Mouse (Mus musculus) T-helper 2 cell (primary cell): ENCODE results near the gene Tbc1d22b.

Experiments
- in situ Hi-C: fragments of 300-600 bp; cut with MboI, MseI; formaldehyde crosslinking; loops from one replicate; pipeline ENCODE4 v1.15.1; 2025; ENCODE audit warnings: high pct_unique_total_duplicates

The Tbc1d22b gene

GRCm38 (mm10) chr17:29549543-29550428 is at the start of gene Tbc1d22b, which contains the start of gene Gm17657:
TSS of gene Tbc1d22b (plus strand) at chr17:29549785.
TSS of gene Gm17657 (minus strand) at chr17:29549638.
- in situ Hi-C loops: no loop called here

DNA sequence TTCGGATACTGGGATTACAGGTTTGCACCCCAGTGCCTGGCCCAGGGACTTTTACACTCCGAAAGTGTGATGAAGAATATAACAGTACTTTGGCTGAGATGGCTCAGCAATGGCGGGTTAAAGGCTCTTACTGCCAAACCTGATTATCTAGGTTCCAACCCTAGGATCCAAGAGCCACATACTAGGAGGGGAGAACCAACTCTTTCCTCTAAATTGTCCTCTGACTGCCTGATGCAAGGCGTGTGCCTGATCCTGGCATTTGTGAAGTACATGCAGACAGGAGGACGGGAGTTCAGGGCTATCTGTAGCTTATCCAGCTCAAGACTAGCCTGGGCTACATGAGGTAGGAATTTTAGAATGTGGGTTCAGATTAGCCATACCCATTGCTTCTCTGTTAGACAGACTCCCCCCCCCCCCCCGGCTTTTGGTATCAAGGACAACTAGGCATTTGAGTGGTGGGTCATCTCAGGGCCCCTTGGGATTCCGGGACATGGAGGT is 49.3 kb upstream of the Tbc1d22b start:
- in situ Hi-C loops: no loop called here

DNA sequence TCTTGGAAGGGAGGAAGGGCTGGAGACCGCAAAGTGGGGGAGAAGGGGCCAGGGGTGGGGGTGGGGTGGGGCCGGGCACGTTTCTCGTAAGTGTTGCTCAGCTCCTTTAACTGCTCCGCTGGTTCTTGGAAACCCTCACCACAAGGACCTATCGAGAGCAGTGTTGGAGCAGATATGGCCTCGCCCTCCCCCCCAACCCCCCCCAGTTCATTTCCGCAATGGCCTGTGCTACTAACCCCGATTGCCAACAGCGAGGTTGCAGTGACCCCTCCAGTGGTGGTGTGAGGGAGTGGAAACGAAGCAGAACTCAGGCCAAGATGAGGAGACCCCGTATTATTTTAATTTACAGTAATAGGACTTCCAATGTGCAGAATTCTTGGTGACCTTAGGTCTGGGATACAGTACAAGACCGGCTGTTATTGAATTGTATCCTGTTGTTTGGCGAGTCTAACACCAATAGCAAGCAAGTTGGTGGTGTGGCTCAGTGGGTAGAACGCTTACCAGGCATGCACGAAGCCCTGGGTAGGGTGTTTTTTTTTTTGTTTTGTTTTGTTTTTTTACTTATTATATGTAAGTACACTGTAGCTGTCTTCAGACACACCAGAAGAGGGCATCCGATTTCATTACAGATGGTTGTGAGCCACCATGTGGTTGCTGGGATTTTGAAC is 48.6 kb upstream of the Tbc1d22b start:
- in situ Hi-C loops: no loop called here

GRCm38 (mm10) chr17:29502005-29502668 is 47.4 kb upstream of the Tbc1d22b start:
- in situ Hi-C loops: no loop called here

DNA sequence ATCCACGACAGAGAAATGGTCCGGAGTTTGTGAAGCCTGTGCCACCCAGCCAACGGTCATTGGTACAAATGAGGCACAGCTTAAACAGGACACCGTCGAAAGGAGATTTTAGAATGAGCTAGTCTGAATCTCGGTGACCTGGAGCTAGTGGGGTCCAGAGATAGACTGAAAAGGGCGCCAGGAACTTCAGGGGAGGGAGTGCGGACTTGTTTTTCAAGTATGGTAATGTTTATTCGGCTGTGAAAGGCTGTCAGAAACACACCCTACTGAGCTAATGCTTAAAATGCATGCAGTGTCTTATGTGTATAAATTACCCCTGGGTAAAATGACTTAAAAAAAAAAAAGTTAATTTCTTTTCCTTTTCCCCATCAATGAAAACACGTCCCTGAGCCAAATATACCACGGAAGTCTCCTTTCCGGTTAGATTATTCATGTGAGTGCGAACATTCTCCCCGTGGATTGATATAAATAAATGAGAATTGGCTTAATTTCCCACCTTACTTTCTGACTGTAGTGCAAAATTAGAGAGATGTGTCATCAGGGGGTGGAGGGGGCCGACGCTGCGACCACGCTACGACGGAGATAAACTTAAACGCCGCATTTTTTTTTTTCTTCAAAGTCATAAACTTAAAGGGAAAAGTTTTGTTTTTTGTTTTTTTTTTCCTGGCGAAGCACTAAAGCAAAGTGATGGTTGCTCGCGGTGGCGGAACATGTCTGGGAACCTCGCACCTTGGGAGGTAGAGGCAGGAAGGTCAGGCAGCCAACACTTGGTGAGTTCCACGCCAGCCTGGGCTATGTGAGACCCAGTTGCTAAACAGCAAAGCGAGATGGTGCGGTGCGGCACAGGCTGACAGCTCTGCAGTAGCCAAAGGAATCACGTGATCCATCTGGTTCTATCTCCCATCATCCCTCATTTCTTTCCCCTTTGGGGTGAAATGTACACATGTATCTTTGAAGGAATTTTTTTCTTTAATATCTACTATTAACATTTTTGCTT is 46.6 kb upstream of the Tbc1d22b start:
- in situ Hi-C loops: no loop called here

DNA sequence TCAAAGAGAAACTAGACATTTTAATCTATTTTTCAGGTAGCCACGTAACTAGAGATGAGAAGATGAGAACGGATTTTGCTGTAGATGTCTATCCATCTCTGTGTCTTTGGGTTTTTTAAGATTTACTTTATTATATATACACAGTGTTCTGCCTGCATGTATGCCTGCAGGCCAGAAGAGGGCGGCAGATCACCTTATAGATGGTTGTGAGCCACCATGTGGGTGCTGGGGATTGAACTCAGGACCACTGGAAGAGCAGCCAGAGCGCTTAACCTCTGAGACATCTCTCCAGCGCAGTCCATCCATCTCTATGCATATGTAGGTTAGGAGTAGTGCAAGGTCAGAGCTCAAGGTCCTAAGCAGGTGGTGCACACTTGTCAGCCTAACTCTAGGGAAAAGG is 45.9 kb upstream of the Tbc1d22b start:
- in situ Hi-C loops: no loop called here

DNA sequence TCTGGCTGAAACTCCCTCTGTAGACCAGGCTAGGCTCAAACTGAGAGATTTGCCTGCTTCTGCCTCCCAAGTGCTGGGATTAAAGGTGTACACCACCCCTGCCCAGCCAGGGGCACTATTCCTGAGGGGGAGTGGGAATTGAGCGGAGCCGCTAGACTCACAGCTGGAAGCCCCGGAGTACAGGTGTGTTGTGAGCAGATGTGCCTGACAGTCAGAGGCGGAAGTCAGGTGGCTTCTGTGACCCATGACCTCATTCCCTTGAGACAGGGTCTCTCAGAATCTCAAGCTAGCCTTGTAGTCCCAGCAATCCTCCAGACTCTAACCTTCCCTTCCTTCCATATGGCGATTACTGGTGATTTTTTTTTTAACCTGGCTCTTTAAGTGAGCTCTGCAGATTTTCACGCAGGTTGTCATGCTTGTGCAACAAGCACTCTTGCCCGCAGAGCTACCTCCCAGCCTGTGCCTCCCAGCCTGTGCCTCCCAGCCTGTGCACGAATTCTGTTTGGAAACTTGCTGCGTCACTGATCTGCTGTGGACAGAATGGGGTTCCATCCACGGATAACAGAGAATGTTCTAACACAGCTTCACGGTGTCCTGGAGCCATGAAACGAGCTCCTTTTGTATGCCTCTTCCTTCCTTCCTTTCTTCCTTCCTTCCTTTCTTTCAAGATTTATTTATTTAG is 40.5 kb upstream of the Tbc1d22b start:
- in situ Hi-C loops: no loop called here

DNA sequence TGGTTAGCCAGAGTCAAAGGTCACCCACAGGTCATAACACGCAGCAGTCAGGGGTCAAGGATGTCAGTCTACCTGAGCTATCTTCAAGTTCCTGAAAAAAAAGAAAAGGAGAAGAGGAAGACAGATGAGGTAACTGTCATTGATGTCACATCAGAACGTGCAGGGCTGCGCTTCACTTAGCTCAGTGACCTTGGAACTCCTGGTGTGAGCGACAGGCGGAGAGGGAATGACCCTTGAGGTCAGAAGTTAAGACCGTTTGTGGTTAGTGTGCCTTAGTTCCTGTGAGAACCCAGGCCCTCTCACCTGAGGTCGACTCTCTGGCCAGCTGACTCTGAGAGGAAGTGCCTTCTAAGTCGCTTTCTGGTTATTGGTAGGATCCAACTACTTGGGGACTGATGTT is 38.9 kb upstream of the Tbc1d22b start:
- in situ Hi-C loops: loop anchor here (10.0 kb wide), 1 partner anchor 136 kb away; no protein-coding TSS in a partner anchor

- in situ Hi-C loops: loop anchor here (10.0 kb wide), 1 partner anchor 138 kb away; no protein-coding TSS in a partner anchor
Observed at GRCm38 (mm10) chr17:29513044-29513730, 36.4 kb upstream of the Tbc1d22b start.

DNA sequence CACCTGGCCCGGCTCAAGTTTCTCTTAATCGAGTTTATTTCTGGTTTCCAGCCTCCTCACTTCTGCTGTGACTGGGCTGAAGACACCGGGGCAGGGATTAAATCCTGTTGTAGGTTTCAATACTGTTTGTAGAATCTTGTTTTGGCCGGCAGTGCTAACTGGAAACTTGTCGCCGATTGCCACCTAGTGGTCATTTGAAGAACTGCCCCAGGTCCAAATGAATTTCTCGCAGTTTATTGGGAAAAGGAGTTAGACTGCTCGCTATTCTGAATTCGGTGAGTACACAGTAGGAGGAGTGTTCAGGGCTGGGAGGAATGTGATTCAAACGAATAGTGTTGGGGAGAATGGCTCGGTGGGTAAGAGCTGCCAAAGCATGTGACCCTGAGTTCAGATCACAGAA is 35.1 kb upstream of the Tbc1d22b start:
- in situ Hi-C loops: loop anchor here (10.0 kb wide), 1 partner anchor 140 kb away; no protein-coding TSS in a partner anchor

GRCm38 (mm10) chr17:29518665-29519064 is 30.9 kb upstream of the Tbc1d22b start:
- in situ Hi-C loops: loop anchor here (5.0 to 10.0 kb wide), 2 partner anchors 144 to 261 kb away; no protein-coding TSS in a partner anchor

- in situ Hi-C loops: loop anchor here (5.0 to 10.0 kb wide), 2 partner anchors 145 to 262 kb away; no protein-coding TSS in a partner anchor
Observed at GRCm38 (mm10) chr17:29519731-29520130, 29.9 kb upstream of the Tbc1d22b start.

DNA sequence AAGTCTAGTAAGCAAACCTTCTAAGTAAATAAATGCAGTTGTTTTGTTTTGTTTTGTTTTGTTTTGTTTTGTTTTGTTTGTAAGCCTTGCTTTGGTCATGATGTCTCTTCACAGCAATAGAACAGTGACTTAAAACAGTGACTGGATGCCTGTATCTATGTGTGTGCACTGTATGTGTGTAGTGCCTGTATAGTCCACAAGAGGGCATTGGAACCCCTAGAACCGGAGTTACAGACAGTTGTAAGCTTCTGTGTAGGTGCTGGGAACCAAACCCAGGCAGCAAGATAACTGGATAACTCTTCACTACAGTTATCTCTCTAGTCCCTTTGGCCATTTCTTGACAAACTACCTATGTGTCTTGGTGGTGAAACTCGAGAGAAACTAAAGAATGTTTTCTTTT is 24.0 kb upstream of the Tbc1d22b start:
- in situ Hi-C loops: no loop called here

DNA sequence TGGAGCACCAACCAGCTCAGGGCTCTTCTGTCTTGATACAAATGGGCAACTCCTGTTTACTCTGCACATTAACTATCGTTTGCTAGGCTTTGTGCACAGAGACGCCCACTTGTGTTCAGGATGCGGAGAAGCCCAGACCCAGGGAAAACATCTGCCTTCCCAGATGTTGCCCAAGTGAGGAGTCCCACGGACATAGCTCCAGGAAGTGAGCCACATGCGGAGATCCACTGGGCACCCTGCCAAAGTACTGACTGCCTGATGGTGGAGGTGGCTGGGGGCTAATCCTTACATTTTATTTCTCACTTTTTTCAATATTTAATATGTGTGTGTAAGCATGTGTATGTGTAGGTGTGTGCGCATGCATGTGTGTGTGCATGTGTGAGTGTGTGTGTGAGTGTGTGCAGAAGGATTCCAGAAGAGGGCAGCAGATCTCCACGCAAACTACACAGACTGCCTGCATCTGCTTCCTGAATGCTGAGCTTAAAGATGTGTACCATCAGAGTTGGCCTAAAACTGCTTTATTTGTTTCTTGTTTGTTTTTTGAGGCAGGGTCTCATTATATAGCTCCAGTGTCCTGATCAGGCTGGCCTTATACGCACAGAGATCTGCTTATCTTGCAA is 20.9 kb upstream of the Tbc1d22b start:
- in situ Hi-C loops: no loop called here

GRCm38 (mm10) chr17:29530508-29530907 is 19.1 kb upstream of the Tbc1d22b start:
- in situ Hi-C loops: no loop called here

GRCm38 (mm10) chr17:29531278-29531677 is 18.3 kb upstream of the Tbc1d22b start:
- in situ Hi-C loops: no loop called here

DNA sequence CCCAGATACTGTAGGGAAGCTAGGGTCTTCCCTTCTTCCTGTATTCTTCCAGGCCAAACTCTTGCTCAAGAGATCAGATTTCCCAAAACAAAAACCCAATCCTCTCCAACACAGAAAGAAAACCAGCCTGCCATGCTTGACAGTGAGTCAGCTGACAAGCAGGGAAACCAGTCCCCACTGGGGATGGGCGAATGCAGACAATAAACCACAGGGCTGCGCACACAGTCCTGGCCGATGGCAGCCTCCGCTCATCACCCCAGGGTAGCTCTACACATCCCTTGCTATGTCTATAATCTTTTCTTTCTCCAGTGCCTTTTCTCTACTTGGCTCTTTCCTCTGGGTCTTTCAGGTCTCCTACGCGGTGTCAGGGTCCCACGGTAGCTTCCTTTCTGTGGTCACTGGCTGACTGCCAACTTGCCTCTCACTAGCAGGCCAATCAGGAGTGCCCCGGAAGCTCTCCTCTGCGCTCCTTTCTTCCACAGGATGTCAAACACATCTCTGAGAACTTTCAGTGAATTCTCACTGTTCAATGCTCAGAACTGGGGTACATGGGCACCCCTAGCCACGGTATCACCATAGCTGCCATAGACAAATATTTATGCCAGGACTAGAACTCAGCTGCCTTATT is 17.7 kb upstream of the Tbc1d22b start:
- in situ Hi-C loops: no loop called here

GRCm38 (mm10) chr17:29533866-29534265 is 15.7 kb upstream of the Tbc1d22b start:
- in situ Hi-C loops: no loop called here
